Mouse (Mus musculus) midbrain, embryonic 13.5 days (tissue): ENCODE results near the gene Erbin. TPM values are rescaled to one million over a fixed set of nuclear protein-coding genes. Genes with fewer than 3 reads are reported as not detected.

Source experiments
- ATAC-seq: fragments of 200-750 bp; cut with Nextera tagmentation; 2 replicates; pipeline ENCODE4 v1.8.0; 2017; ENCODE audit warnings: mild to moderate bottlenecking, moderate TSS enrichment, moderate library complexity
- H3K27ac ChIP-seq: fragments of 300-500 bp; sonication (generic); 2 replicates; pipeline ENCODE4 v1.5.1; 2015; ENCODE audit warnings: inconsistent platforms, mild to moderate bottlenecking, moderate library complexity
- H3K27me3 ChIP-seq: fragments of 300-500 bp; sonication (generic); 2 replicates; pipeline ENCODE4 v1.6.1; 2015; ENCODE audit warnings: mild to moderate bottlenecking, inconsistent platforms
- H3K36me3 ChIP-seq: fragments of 300-500 bp; sonication (generic); 2 replicates; pipeline ENCODE4 v1.6.1; 2015; ENCODE audit warnings: mild to moderate bottlenecking, inconsistent platforms
- H3K4me1 ChIP-seq: fragments of 300-500 bp; sonication (generic); replicated peaks from 2 replicates; pipeline ENCODE4 v1.6.1; 2015; ENCODE audit warnings: inconsistent platforms
- H3K4me2 ChIP-seq: fragments of 300-500 bp; sonication (generic); replicated peaks from 2 replicates; pipeline ENCODE4 v1.6.1; 2015; ENCODE audit warnings: moderate library complexity, mild to moderate bottlenecking, inconsistent platforms
- H3K4me3 ChIP-seq: fragments of 300-500 bp; sonication (generic); replicated peaks from 2 replicates; pipeline ENCODE4 v1.5.1; 2015; ENCODE audit warnings: mild to moderate bottlenecking, inconsistent platforms
- H3K9ac ChIP-seq: fragments of 300-500 bp; sonication (generic); replicated peaks from 2 replicates; pipeline ENCODE4 v1.6.1; 2015; ENCODE audit warnings: mild to moderate bottlenecking, inconsistent platforms
- H3K9me3 ChIP-seq: fragments of 300-500 bp; sonication (generic); 2 replicates; pipeline ENCODE4 v1.6.1; 2016; ENCODE audit warnings: mild to moderate bottlenecking, inconsistent platforms
- WGBS: fragments of 180-500 bp; shearing (Covaris S2); methylation state at CpG from one replicate; pipeline ENCODE4 v1.1.7; 2015; 5-methylcytosine and 5-hydroxymethylcytosine counted together
- polyA plus RNA-seq: library from polyadenylated mRNA; unstranded; fragments of >200 nt; fragmentation: Nextera tagmentation; extraction: Ambion mirVana; gene quantifications from 2 replicates; pipeline ENCODE4 v1.2.1, GENCODE M21; 2015

The Erbin gene
- polyA plus RNA-seq, 1 experiment from 2014 or later, result 12.0 TPM

GRCm38 (mm10) chr13:103794688-103795543 lies 125.4 kb downstream of the Erbin start:
- H3K4me3 ChIP-seq, result no peak overlapping the region
- H3K27ac ChIP-seq, result no peak overlapping the region
- H3K9me3 ChIP-seq, result no peaks in the 10 kb centered on the region
- H3K4me2 ChIP-seq, result no peak overlapping the region
- peak; percentile 89 for ATAC-seq
- peaks cover 5% of the 10 kb centered on the region; the same call in 1 of the 2 replicates for H3K4me1 ChIP-seq
- no peaks in the 10 kb centered on the region for H3K36me3 ChIP-seq
- no peaks in the 10 kb centered on the region for H3K27me3 ChIP-seq
- 47% methylated on average over 9 of the region's 9 CpGs for WGBS
- no peak overlapping the region for H3K9ac ChIP-seq

GRCm38 (mm10) chr13:103779922-103780585 lies 140.3 kb downstream of the Erbin start:
- peaks cover 6% of the 10 kb centered on the region for H3K4me1 ChIP-seq
- no peak overlapping the region; the same call in 1 of the 2 replicates for H3K4me2 ChIP-seq
- ATAC-seq, result peak; percentile 64; the same call in 1 of the 2 replicates
- H3K36me3 ChIP-seq, result no peaks in the 10 kb centered on the region
- H3K27me3 ChIP-seq, result no peaks in the 10 kb centered on the region
- H3K9me3 ChIP-seq, result no peaks in the 10 kb centered on the region
- H3K9ac ChIP-seq, result no peak overlapping the region
- WGBS, result 36% methylated on average over 11 of the region's 11 CpGs
- H3K27ac ChIP-seq, result no peak overlapping the region
- no peak overlapping the region for H3K4me3 ChIP-seq

GRCm38 (mm10) chr13:103777126-103777525 lies 143.2 kb downstream of the Erbin start:
- ATAC-seq, result no peak
- Histone ChIP-seq H3K36me3 (no peaks in the 10 kb centered on the region), H3K4me3 (no peak overlapping the region), H3K9me3 (no peaks in the 10 kb centered on the region), H3K9ac (no peak overlapping the region), H3K27ac (no peak overlapping the region), H3K4me1 (peaks cover 16% of the 10 kb centered on the region), H3K4me2 (no peak overlapping the region), H3K27me3 (no peaks in the 10 kb centered on the region)
- WGBS, result 76% methylated on average over 8 of the region's 8 CpGs

DNA sequence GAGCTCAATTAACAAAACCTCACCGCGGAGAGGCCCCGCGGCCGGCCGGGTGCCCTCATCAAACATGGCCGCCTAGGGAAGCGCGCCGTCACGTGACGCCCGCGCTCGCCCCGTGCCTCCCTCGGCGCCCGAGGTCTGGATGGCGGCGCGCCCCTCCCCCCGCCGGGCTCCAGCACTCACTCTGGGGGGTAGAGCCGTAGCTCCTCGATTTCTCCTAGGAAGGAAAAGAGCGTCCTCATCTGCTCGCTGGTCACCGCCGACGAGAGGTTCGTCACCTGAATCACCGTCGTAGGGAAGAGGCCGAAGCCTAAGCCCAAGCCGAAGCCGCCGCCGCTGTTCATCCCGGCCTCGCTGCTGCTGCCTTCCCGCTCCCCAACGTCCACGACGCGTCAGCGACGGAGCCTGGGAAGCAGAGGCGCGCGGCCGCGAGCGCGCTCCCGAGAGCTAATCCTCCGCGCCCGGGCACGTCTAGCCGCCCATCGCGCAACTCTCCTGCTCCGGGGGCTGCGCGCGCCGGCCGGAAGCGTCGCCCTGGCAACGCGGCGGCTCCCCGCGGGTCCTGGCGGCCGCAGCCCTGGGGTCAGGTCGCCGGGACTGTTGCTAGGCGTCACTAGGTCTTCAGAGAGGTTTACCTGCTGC lies 146.1 kb downstream of the Erbin start, which contains the start of gene Srek1:
Gene Srek1, minus strand, starts transcription at position 490 of the 639 bp plus-strand sequence.
- Histone ChIP-seq H3K4me2 (peak within 1 kb of the TSS; percentile 68), H3K36me3 (peaks cover 5% of the 10 kb centered on the region; the same call in 1 of the 2 replicates), H3K4me1 (peaks cover 32% of the 10 kb centered on the region), H3K27me3 (no peaks in the 10 kb centered on the region), H3K9ac (peak within 1 kb of the TSS; percentile 79), H3K9me3 (no peaks in the 10 kb centered on the region), H3K27ac (peak within 1 kb of the TSS; percentile 97), H3K4me3 (peak within 1 kb of the TSS; percentile 67)
- ATAC-seq, result peak; percentile 95
- WGBS, result under 1% methylated on average over 81 of the region's 81 CpGs

DNA sequence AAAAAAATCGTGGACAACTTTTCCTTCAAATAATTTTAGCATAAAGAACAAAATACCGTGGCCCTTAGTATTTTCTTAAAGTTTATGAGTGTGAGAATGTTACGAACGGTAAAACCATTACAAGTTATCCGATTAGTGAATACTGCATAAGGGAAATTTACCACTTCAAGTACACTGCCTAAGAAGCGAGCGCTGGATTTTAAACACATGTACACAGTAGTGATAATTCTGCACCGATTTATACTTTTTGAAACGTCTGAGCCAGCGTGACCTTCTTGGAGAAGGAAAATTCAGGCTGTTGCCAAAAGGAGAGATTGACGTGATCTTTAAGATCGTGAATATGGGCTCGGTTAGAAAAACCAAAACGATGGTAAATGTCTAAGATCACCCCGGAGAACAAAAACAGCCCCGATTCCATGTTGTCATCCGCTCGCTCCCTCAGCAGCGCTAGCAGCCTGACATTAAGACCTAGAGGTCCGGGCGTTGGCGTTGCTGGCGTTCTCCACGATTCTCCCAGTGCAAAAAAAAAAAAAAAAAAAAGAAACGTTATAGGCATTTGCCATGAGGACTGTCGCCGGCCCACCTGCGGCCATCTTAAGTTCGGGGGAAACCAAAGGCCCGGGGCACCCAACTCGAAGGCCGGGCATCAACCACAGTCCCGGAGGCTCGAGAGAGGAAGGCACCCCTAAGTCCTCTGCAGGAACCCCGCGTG lies 146.8 kb downstream of the Erbin start:
- 2% methylated on average over 36 of the region's 36 CpGs for WGBS
- ATAC-seq, result no peak
- Histone ChIP-seq H3K36me3 (peaks cover 5% of the 10 kb centered on the region; the same call in 1 of the 2 replicates), H3K9me3 (no peaks in the 10 kb centered on the region), H3K9ac (peak overlapping the region; percentile 79), H3K4me2 (peak overlapping the region; percentile 68), H3K4me3 (peak overlapping the region; percentile 67), H3K27ac (peak overlapping the region; percentile 97), H3K4me1 (peaks cover 32% of the 10 kb centered on the region), H3K27me3 (no peaks in the 10 kb centered on the region)

GRCm38 (mm10) chr13:103772917-103773316 lies 147.4 kb downstream of the Erbin start:
- WGBS, result 16% methylated on average over 5 of the region's 5 CpGs

DNA sequence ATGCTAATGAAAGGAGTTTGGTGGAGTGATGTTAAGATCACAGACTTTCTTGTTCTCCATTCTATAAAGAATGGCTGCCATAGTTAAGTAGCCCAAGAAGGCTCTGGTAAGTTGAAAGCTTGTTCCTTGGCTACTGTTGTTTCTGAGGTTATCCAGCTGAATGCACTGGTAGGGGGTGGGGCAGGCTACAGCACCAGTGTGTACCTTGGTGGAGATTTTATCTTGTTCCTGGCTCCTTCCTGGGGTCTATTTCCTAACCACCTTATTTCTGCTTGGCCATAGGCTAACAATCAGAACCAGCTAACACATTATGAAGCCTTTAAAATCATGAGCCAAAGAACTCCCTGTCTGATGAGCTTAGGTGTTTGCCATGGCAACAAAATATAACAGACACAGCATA lies 149.5 kb downstream of the Erbin start:
- H3K9me3 ChIP-seq, result no peaks in the 10 kb centered on the region
- H3K4me2 ChIP-seq, result no peak overlapping the region
- H3K27ac ChIP-seq, result no peak overlapping the region
- no peak overlapping the region for H3K9ac ChIP-seq
- no peak overlapping the region for H3K4me3 ChIP-seq
- no peaks in the 10 kb centered on the region for H3K27me3 ChIP-seq
- ATAC-seq, result no peak
- H3K4me1 ChIP-seq, result peaks cover 32% of the 10 kb centered on the region
- H3K36me3 ChIP-seq, result peaks cover 19% of the 10 kb centered on the region

More at GRCm38 (mm10) chr13:103772917-103773316, 147.4 kb downstream of the Erbin start:
- Histone ChIP-seq H3K9ac (peak overlapping the region; percentile 79), H3K27me3 (no peaks in the 10 kb centered on the region), H3K4me3 (peak overlapping the region; percentile 67), H3K27ac (0 out of 2 replicates have a peak overlapping the region, but pooled peaks have one; percentile 1), H3K4me1 (peaks cover 32% of the 10 kb centered on the region), H3K36me3 (peaks cover 6% of the 10 kb centered on the region; the same call in 1 of the 2 replicates), H3K4me2 (peak overlapping the region; percentile 68), H3K9me3 (no peaks in the 10 kb centered on the region)
- ATAC-seq, result no peak

Other genes starting within 250 kb of the Erbin start
- gene Srek1, start 145.9 kb downstream of the Erbin start, polyA plus RNA-seq, result 93.1 and 94.6 TPM in 2 replicates
- gene Nln, start 189.1 kb upstream of the Erbin start, polyA plus RNA-seq, result 40.6 and 42.1 TPM in 2 replicates
- gene Sgtb, start 189.2 kb upstream of the Erbin start, polyA plus RNA-seq, result 29.2 and 30.7 TPM in 2 replicates